Mouse (Mus musculus) mature B cell (primary cell): Measurements from ENCODE around the gene Snx20.

Experiments
- in situ Hi-C: fragments of 300-500 bp; cut with MboI; formaldehyde crosslinking; loops from 2 replicates; pipeline ENCODE4 v1.14.3; 2019

Gene Snx20

GRCm38 (mm10) chr8:88604065-88605038 is 31.6 kb downstream of the Snx20 start:
- in situ Hi-C loops = no loop called here

- in situ Hi-C loops = no loop called here
Observed at GRCm38 (mm10) chr8:88603446-88603989, 32.4 kb downstream of the Snx20 start.

DNA sequence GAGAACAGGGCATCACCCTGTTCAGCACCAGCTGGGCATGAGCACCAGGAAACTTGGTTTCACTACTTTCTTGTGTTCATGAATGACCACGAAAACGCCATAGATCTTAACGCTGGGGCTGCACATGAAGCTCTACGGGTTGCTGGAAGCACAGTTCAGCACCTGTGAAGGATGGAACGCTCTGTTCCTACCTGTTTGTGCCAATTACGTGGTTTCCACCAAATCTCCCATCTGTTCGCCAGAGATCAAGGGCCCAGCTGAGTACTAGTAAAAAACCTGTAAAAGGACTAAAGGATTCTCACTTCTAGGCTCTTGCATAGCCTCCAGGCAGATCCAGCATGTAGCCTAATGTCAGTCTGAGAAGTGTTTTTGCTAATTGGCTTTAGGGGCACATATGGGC is 36.4 kb downstream of the Snx20 start:
- in situ Hi-C loops = no loop called here

- in situ Hi-C loops = no loop called here
Observed at GRCm38 (mm10) chr8:88598578-88598977, 37.4 kb downstream of the Snx20 start.

- in situ Hi-C loops = no loop called here
Observed at GRCm38 (mm10) chr8:88596042-88596441, 39.9 kb downstream of the Snx20 start.

DNA sequence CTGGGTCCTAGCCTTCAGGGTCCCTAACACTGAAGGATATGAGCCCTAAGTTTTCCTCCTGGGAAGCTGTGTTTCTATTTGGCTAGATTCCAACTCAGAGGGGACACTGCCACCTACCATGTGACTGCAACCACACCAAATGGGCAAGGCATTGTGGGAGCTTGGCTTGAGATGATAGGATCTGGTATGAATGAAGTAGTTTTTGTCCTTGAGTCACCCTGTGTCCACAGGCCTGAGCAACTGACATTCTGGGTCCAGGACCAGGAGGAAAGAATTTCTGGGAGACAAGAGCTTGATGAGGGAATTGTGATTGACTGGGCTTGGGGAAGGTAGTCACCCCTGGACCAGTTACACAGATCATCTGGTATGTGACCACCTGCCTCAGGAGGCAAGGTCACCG is 42.0 kb downstream of the Snx20 start:
- in situ Hi-C loops = no loop called here

GRCm38 (mm10) chr8:88590226-88590625 is 45.7 kb downstream of the Snx20 start:
- in situ Hi-C loops = no loop called here

DNA sequence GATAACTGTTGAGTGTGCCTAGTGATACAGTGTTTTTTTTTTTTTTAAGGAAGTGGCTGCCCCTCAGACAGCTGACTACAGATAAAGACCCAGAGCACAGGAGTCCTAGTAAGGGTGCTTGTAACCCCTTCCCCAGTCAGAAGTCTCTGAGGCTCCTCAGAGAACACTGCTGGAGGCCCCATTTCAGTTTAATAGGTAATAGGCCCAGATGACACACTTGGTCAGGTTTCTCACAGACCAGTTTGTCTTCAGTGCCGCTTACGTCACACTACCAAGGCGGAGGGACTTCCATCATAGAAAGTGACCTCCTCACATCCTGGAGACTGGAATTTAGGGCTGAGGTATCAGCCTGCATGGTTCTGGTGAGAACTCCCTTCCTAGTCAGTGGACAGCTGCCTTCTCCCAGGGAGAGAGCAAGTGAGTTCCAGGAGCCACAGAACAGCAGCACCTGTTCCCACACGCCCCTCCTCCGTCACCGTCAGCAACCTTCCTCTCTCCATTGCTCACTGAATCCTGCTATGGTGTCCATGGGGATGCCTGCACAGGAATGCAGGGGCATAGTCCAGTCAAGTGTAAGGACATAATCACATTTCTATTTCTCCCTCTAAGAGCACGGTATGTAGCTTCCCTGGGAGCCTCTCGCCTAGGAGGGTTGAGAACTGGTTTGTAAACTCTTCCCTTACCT is 47.6 kb downstream of the Snx20 start:
- in situ Hi-C loops = no loop called here

GRCm38 (mm10) chr8:88583863-88584262 is 52.1 kb downstream of the Snx20 start:
- in situ Hi-C loops = no loop called here

DNA sequence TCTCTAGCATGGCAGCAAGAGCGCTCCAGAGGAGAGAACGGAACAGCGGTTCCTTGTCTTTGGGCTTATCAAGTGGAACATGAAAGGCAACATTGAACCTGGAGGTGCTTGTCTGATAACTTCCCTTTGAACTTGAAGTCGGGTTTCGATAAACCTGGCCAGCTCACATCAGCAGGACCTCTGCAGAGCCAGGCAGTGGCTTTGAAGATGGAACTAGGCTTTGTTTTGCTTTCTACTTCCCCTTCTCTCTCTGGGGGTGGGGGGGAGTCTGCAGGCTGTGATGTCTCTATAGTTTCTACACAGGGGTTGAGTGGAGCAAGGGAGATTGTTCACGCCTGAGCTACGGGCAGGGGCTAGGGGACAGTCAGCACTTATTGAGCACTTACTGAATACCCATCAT is 55.1 kb downstream of the Snx20 start:
- in situ Hi-C loops = no loop called here

GRCm38 (mm10) chr8:88579668-88580330 is 56.1 kb downstream of the Snx20 start:
- in situ Hi-C loops = no loop called here

- in situ Hi-C loops = no loop called here
Observed at GRCm38 (mm10) chr8:88579246-88579645, 56.7 kb downstream of the Snx20 start.

DNA sequence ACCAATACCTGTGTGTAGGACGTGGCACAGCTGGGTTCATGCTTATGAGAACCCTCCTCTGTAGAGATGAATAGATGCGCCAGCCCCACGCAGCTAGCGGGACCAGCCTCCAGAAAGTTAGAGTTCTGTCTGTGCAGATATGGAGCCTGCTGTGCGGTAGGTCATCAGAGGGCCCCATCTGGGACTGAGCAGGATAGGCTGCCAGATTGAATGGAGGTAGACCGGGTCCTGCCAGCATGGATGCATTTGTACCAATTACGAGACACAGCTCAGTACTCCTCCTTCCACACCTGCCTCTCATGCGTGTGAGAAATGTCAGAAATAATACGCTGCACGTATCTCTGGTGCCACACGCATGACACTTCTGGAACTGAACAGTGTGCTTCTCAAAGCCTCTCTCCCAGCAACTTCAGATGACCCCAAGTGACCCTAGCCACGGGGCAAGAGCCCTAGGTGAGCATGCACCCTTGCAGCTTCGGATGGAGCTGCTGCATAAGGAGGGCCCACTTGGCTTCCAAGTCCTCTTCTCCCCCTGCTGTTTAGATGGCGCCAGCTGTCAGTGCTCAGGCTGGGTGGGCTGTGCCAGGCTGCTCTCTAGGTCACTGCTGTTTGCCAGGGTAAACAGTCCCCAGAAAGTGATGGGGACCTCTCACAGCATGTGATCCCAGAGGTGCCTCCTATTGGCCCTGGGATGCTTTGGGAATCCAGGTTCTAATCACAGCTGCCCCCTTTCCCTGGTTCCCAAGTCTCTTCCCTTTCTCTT is 57.3 kb downstream of the Snx20 start:
- in situ Hi-C loops = no loop called here

DNA sequence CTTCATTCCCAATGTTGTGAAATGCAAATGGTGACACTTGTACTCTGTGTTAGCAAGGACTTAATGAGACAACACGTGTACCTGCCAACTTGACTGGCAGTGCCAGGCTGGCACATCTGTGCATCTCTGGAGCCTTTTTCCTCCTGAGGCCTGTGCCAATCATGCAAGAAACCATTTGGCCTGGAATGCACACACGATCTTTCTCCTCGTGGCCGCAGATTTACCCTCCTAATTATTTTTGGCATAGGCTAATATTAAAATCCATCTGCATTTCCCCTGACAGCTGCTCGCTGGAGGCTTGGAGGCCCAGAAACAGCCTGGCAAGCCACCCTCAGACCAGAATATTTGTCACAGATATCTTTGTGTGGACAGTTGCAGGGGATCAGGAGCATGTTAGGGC is 58.3 kb downstream of the Snx20 start:
- in situ Hi-C loops = no loop called here
